Mouse (Mus musculus): Measurements from ENCODE around the gene B3galnt2. TPM values are rescaled to one million over a fixed set of nuclear protein-coding genes. Genes with fewer than 3 reads are reported as not detected.

Gene B3galnt2
- total RNA-seq, 1 experiment from 2014 or later = 34.0 TPM

DNA sequence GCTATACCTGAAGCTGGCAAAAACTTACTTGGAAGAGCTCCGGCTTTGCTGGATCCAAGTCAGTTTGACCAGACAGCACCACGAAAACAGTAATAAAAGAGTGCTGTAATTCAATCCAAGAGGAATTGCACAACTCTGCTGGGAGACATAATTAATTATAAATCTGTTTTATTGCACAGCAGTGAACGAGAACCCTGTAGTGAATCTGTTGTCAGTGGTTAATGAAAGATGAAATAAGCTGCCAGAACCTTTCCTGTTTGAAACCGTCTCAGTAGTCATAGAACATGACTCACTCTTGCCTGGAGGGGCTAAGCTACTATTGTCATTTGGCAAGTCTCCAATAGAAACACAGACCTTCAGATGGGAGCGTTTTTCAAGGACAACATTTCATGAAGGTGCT is 85.9 kb downstream of the B3galnt2 start:
- no peak for ATAC-seq (ENCODE audit: extremely low read depth, insufficient number of reproducible peaks, low FRiP score, poor library complexity, severe bottlenecking)

DNA sequence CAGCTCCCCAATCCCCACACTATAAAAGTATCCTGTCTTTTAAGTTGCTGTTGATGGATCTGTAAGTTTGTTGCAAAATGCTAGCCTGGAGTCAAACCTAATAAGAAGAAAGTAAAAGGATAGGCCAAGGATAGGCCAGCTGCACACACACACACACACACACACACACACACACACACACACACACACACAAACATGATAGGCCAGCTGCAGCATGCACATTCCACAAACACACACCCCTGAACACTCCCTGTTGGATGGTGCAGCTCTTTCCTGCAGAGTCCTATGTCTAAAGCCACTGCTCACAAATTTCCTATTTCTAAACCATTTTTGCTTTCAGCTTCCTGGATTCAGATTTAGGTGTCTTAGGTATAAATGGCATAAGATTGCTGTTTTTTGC is 89.6 kb downstream of the B3galnt2 start:
- no peak for ATAC-seq (ENCODE audit: extremely low read depth, insufficient number of reproducible peaks, low FRiP score, poor library complexity, severe bottlenecking)

DNA sequence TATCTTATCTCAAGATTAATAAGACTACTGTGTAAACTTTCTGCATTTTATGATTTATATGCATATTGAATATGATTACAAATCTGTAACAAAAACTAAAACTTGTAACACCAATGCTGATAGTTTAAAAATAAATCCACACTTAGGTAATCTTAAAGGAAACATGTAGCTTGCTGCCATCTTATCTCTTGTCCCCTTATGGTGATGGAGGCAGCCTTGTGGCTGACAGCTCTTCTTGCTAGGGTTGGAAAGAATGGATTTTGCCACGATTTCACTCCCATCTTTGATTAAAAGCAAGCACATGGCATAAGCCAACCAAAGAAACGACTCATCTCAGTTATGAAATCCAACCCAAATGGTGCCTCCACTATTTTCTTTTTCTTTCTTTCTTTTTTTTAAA is 90.3 kb downstream of the B3galnt2 start:
- ATAC-seq (ENCODE audit: extremely low read depth, insufficient number of reproducible peaks, low FRiP score, poor library complexity, severe bottlenecking) = no peak

Other genes with a start within 250 kb of the B3galnt2 start
- gene Gng4, start 170.4 kb upstream of the B3galnt2 start, total RNA-seq (2017) = 0.12 and 0.93 TPM in 2 replicates
- gene Tbce, start 85.2 kb downstream of the B3galnt2 start, total RNA-seq (2017) = 111 and 126 TPM in 2 replicates
- gene Arid4b, start 108.8 kb downstream of the B3galnt2 start, total RNA-seq (2017) = 162 and 163 TPM in 2 replicates
- gene Ggps1, start 109.0 kb downstream of the B3galnt2 start, total RNA-seq (2017) = 52.8 and 55.5 TPM in 2 replicates

All from neutrophil, adult 5-6 weeks (primary cell).